Mouse (Mus musculus): ENCODE results near the gene Srxn1. TPM values are rescaled to one million over a fixed set of nuclear protein-coding genes. Genes with fewer than 3 reads are reported as not detected.

Gene Srxn1
- polyA plus RNA-seq, 1 experiment, result 30.6 TPM

DNA sequence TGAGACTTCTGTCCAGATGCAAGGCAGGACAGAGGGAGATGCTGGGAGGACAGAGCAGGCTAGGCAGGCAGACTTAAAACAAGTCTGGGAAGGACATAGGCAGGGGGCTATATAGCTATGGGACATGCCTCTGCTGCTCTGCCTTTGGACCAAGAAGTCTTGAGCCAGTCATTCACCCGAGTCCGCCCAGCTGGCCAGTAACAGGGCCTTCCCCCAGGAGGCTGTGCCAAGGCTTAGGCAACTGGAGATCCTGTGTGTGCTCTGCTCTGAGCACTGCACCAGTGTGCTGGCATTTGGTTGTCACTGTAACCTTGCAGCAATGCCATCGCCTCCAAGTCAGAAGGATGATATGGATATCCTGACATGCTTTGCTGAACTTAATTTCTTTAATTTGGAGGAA, 28.0 kb upstream of the Srxn1 start:
- Histone ChIP-seq H3K4me1 (peaks cover 19% of the 10 kb centered on the region), H3K36me3 (replicated peaks; ENCODE audit: low read length) (no peaks in the 10 kb centered on the region), H3K4me3 (replicated peaks) (no peak overlapping the region), H3K9me3 (no peaks in the 10 kb centered on the region), H3K27me3 (replicated peaks) (peaks cover 91% of the 10 kb centered on the region)
- no peak for TF ChIP-seq GATA1 (IDR thresholded peaks at IDR 0.05; ENCODE audit: borderline replicate concordance, low read length)
- no peak for TF ChIP-seq FLI1 (IDR thresholded peaks at IDR 0.05; ENCODE audit: low read length)

- Histone ChIP-seq H3K27me3 (replicated peaks) (peaks cover 96% of the 10 kb centered on the region), H3K9me3 (no peaks in the 10 kb centered on the region), H3K4me3 (replicated peaks) (peak within 1 kb of the TSS; percentile 87), H3K36me3 (replicated peaks; ENCODE audit: low read length) (no peaks in the 10 kb centered on the region), H3K4me1 (peaks cover 28% of the 10 kb centered on the region)
- no peak for TF ChIP-seq FLI1 (IDR thresholded peaks at IDR 0.05; ENCODE audit: low read length)
- no peak for TF ChIP-seq GATA1 (IDR thresholded peaks at IDR 0.05; ENCODE audit: borderline replicate concordance, low read length)
These were observed 24.4 kb upstream of the Srxn1 start, which contains the start of gene Scrt2 for GRCm38 (mm10) chr2:152080685-152081541. Scrt2 (plus strand) TSS chr2:152081529.

DNA sequence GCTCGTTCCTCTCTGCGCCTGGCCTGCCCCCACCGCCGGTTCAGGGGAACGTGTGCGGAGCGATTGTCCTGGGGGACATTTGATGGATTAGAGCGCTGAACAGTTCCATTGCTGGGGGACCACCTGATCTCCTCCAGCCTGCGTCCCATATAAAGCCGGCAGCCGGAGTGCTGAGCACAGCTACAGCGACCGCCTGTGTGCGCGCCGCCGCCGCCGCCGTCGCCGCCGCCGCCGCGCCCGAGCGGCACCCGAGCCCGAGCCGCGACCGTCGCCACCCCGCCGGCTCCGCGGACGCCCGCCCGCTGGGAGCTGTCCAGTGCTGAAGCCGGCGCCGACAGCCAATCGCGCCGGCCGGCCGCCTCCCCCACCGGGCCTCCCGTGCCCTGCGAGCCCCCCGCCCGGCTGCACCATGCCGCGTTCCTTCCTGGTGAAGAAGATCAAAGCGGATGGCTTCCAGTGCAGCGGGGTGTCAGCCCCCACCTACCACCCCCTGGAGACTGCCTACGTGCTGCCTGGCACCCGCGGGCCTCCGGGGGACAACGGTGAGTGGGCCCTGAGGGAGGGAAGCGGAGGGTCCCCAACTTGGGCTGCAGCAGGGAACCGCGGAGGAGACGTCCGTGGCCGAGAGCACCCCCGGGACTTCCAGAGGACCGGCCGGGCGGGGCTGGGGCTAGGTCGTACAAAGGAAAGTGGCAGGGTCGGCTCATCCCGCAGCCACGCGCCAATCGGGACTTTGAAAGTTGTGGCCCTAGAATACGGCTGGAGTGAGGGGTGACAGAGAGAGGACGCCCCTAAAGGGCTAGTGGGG, 23.5 kb upstream of the Srxn1 start:
- H3K27me3 ChIP-seq (replicated peaks), result peaks cover 95% of the 10 kb centered on the region
- peak overlapping the region; percentile 87 for H3K4me3 ChIP-seq (replicated peaks)
- peaks cover 28% of the 10 kb centered on the region for H3K4me1 ChIP-seq
- no peaks in the 10 kb centered on the region for H3K9me3 ChIP-seq
- no peaks in the 10 kb centered on the region for H3K36me3 ChIP-seq (replicated peaks; ENCODE audit: low read length)
- TF ChIP-seq GATA1 (IDR thresholded peaks at IDR 0.05; ENCODE audit: borderline replicate concordance, low read length) (no peak), FLI1 (IDR thresholded peaks at IDR 0.05; ENCODE audit: low read length) (no peak)

DNA sequence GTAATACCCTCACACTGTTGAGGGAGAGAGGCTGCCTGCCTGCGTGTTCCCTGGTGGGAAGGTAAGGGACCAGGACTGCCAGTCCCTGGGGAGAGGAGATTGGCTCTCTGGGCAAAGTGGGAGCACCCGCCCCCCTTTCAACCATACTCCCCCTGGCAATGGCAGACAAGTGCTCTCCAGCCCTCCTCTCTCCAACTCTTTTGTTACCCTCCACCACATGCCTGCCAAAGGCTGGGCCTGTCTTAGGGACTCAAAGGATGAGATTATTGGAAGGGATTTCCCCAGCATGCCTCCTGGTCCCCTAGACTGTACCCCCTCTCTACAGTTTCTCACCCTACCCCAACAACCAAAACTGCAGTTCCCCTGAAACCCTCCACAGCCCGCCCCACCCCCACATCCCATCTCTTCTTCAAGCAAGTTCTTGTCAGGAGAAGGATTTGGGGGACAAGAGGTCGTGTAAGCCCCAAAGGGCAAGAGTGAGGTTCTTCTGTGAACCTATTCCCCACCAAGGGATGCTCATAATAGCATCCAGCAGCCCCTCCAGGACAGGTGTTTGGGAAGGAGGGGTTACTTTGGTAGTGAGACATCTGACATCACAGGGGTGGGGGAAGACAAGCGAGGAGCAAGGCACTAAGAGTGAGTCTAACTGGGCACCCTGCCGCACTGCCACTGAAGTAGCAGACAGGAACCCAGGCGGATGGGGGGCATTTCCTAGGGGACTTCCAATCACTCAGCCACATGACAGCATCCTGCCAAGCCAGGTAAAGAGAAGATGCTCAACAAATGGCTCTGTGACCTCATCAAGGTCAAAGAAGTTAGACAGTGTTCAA, 22.6 kb upstream of the Srxn1 start:
- Histone ChIP-seq H3K9me3 (no peaks in the 10 kb centered on the region), H3K4me3 (replicated peaks) (no peak overlapping the region), H3K36me3 (replicated peaks; ENCODE audit: low read length) (no peaks in the 10 kb centered on the region), H3K27me3 (replicated peaks) (peaks cover 95% of the 10 kb centered on the region), H3K4me1 (peaks cover 28% of the 10 kb centered on the region)
- TF ChIP-seq FLI1 (IDR thresholded peaks at IDR 0.05; ENCODE audit: low read length) (no peak), GATA1 (IDR thresholded peaks at IDR 0.05; ENCODE audit: borderline replicate concordance, low read length) (no peak)

DNA sequence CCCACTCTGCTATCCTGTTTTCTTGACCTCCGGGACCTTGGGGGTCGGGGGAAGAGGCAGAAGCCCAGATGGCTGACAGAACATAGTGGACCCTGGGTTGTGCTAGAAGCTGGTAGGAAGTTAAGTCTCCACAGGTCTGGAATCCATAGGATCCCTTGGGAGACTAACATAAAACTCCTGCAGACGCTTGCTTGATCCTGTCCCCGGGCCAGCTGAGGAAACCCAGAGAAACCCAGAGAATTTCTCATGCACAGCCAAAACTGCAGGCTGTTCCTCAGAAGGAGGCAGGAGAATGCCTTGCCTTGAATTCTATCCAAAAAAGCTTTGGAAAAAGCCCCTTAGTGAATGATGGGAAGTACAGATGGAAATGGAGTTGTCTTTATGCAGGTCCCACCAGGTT, 21.9 kb upstream of the Srxn1 start:
- TF ChIP-seq FLI1 (IDR thresholded peaks at IDR 0.05; ENCODE audit: low read length), result no peak
- TF ChIP-seq GATA1 (IDR thresholded peaks at IDR 0.05; ENCODE audit: borderline replicate concordance, low read length), result no peak
- Histone ChIP-seq H3K36me3 (replicated peaks; ENCODE audit: low read length) (no peaks in the 10 kb centered on the region), H3K4me1 (peaks cover 28% of the 10 kb centered on the region), H3K27me3 (replicated peaks) (peaks cover 95% of the 10 kb centered on the region), H3K4me3 (replicated peaks) (no peak overlapping the region), H3K9me3 (no peaks in the 10 kb centered on the region)

- TF ChIP-seq GATA1 (IDR thresholded peaks at IDR 0.05; ENCODE audit: borderline replicate concordance, low read length) (no peak), FLI1 (IDR thresholded peaks at IDR 0.05; ENCODE audit: low read length) (no peak)
- no peaks in the 10 kb centered on the region for H3K9me3 ChIP-seq
- H3K4me1 ChIP-seq, result peaks cover 28% of the 10 kb centered on the region
- no peaks in the 10 kb centered on the region for H3K36me3 ChIP-seq (replicated peaks; ENCODE audit: low read length)
- H3K4me3 ChIP-seq (replicated peaks), result no peak overlapping the region
- peaks cover 92% of the 10 kb centered on the region for H3K27me3 ChIP-seq (replicated peaks)
These were observed 21.0 kb upstream of the Srxn1 start for GRCm38 (mm10) chr2:152084298-152084697.

- H3K9me3 ChIP-seq, result peaks cover 9% of the 10 kb centered on the region
- TF ChIP-seq GATA1 (IDR thresholded peaks at IDR 0.05; ENCODE audit: borderline replicate concordance, low read length), result no peak
- TF ChIP-seq FLI1 (IDR thresholded peaks at IDR 0.05; ENCODE audit: low read length), result no peak
- H3K27me3 ChIP-seq (replicated peaks), result peaks cover 92% of the 10 kb centered on the region
- no peaks in the 10 kb centered on the region for H3K36me3 ChIP-seq (replicated peaks; ENCODE audit: low read length)
- H3K4me1 ChIP-seq, result peaks cover 28% of the 10 kb centered on the region
- H3K4me3 ChIP-seq (replicated peaks), result no peak overlapping the region
These were observed 19.9 kb upstream of the Srxn1 start for GRCm38 (mm10) chr2:152085414-152085813.

DNA sequence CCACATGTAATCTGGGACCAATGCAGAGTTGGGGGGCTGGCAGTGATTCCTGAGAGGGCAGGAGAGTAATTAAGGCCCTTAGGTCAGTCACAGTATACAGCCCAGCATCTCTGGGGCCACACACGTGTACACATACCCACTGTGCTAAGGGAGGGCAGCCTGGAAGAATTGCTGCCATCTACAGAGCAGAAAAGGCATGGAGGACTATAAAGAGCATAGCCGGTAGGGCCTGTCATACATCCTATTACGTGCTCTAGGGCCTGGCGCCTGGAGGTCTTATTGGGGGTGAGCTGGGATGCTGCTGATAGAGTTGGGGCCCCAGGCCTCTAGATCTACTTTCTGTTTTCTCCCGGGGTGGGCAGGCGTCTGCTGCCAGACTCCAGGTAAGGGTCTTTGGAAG, 18.9 kb upstream of the Srxn1 start:
- TF ChIP-seq GATA1 (IDR thresholded peaks at IDR 0.05; ENCODE audit: borderline replicate concordance, low read length) (no peak), FLI1 (IDR thresholded peaks at IDR 0.05; ENCODE audit: low read length) (no peak)
- no peaks in the 10 kb centered on the region for H3K36me3 ChIP-seq (replicated peaks; ENCODE audit: low read length)
- H3K27me3 ChIP-seq (replicated peaks), result peaks cover 93% of the 10 kb centered on the region
- no peak overlapping the region for H3K4me3 ChIP-seq (replicated peaks)
- peaks cover 18% of the 10 kb centered on the region for H3K4me1 ChIP-seq
- H3K9me3 ChIP-seq, result peaks cover 11% of the 10 kb centered on the region

- TF ChIP-seq GATA1 (IDR thresholded peaks at IDR 0.05; ENCODE audit: borderline replicate concordance, low read length), result no peak
- no peak for TF ChIP-seq FLI1 (IDR thresholded peaks at IDR 0.05; ENCODE audit: low read length)
- Histone ChIP-seq H3K4me3 (replicated peaks) (no peak overlapping the region), H3K4me1 (peaks cover 12% of the 10 kb centered on the region), H3K27me3 (replicated peaks) (peaks cover 94% of the 10 kb centered on the region), H3K36me3 (replicated peaks; ENCODE audit: low read length) (no peaks in the 10 kb centered on the region), H3K9me3 (peaks cover 11% of the 10 kb centered on the region)
These were observed 18.2 kb upstream of the Srxn1 start for GRCm38 (mm10) chr2:152087111-152087510.
